Mouse (Mus musculus): ENCODE results near the gene Xlr5a. TPM values are rescaled to one million over a fixed set of nuclear protein-coding genes. Genes with fewer than 3 reads are reported as not detected.
"Not testable (repeated sequence)": the region's sequence is repeated elsewhere in the genome, so short reads cannot be mapped to it uniquely, and the experiment has no call there.

Gene Xlr5a
- total RNA-seq, 1 experiment: 7.0 TPM

DNA sequence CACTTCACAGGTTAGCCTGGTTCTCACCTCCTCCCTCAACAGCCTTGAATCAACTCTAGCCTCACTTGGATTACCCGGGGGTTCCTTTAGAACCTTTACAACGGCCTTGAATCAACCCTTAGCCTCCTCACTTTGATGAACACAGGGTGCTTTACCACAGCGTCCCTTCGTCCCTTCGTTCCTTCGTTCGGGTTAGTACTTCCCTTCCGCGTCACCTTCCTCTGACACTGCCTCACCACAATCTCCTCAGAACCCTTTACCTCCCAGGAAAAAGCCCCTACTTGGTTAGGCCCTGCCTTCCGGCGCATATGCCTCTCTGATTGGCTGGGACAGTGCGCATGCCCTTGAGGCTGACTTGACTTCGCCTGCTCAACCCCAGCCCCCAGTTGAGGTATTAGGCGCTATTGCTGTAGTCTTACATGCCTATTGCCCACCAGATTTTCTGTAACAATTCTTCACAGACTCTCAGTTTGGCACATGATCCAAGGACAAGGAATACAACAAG is 49.9 kb downstream of the Xlr5a start, which contains the start of gene Xlr4c:
Gene Xlr4c, minus strand, starts transcription at position 310 of the 505 bp plus-strand sequence.
- H3K36me3 ChIP-seq (ENCODE audit: control insufficient read depth, insufficient read depth, low read length, poor library complexity, severe bottlenecking); H3K4me3 ChIP-seq (ENCODE audit: insufficient read depth in 1 of 2, low read depth in 1 of 2, low read length in 2 of 2, poor library complexity in 1 of 2, severe bottlenecking in 1 of 2); H3K9ac ChIP-seq (ENCODE audit: insufficient read depth, low read depth, low read length, poor library complexity, severe bottlenecking); DNase-seq (ENCODE audit: low read depth, low spot score); H3K4me1 ChIP-seq (ENCODE audit: control insufficient read depth in 2 of 2, insufficient read depth in 2 of 2, low read length in 2 of 2, poor library complexity in 1 of 2); in situ Hi-C loops (cut with MboI; ENCODE audit: low sequenced_read_pairs in 2 of 2, unreplicated experiment in 2 of 2); H3K27ac ChIP-seq (ENCODE audit: insufficient read depth, low read depth, low read length, poor library complexity, severe bottlenecking); H3K9me3 ChIP-seq (ENCODE audit: control insufficient read depth, insufficient read depth, low read depth, low read length): not testable (repeated sequence)

- no peak overlapping the region for H3K27ac ChIP-seq (ENCODE audit: insufficient read depth, low read depth, low read length, poor library complexity, severe bottlenecking)
- no peaks in the 10 kb centered on the region for H3K36me3 ChIP-seq (ENCODE audit: control insufficient read depth, insufficient read depth, low read length, poor library complexity, severe bottlenecking)
- peak overlapping the region in 1 of 2 experiments; percentile 69; a peak in 3 of 4 replicates for H3K4me3 ChIP-seq (ENCODE audit: insufficient read depth in 1 of 2, low read depth in 1 of 2, low read length in 2 of 2, poor library complexity in 1 of 2, severe bottlenecking in 1 of 2)
- no peak for TF ChIP-seq ZNF384 (IDR thresholded peaks at IDR 0.05; ENCODE audit: low read depth, low read length)
- no peak for TF ChIP-seq HCFC1 (IDR thresholded peaks at IDR 0.05; ENCODE audit: borderline replicate concordance, insufficient read depth, low read length)
- no peak for TF ChIP-seq ZC3H11A (IDR thresholded peaks at IDR 0.05; ENCODE audit: borderline replicate concordance, low read depth, low read length)
- no peak for TF ChIP-seq CHD2 (IDR thresholded peaks at IDR 0.05; ENCODE audit: low read depth, low read length)
- no peak for TF ChIP-seq MAFK (IDR thresholded peaks at IDR 0.05; ENCODE audit: insufficient read depth, low read depth, low read length)
- H3K4me1 ChIP-seq (ENCODE audit: control insufficient read depth in 2 of 2, insufficient read depth in 2 of 2, low read length in 2 of 2, poor library complexity in 1 of 2): no peaks in the 10 kb centered on the region
- in situ Hi-C loops (cut with MboI; ENCODE audit: low sequenced_read_pairs in 2 of 2, unreplicated experiment in 2 of 2): no loop called here
- no peak overlapping the region for H3K9ac ChIP-seq (ENCODE audit: insufficient read depth, low read depth, low read length, poor library complexity, severe bottlenecking)
- DNase-seq (ENCODE audit: low read depth, low spot score): no peak
- no peaks in the 10 kb centered on the region for H3K9me3 ChIP-seq (ENCODE audit: control insufficient read depth, insufficient read depth, low read depth, low read length)
Measured at GRCm38 (mm10) chrX:73229288-73229687, 63.5 kb downstream of the Xlr5a start.

DNA sequence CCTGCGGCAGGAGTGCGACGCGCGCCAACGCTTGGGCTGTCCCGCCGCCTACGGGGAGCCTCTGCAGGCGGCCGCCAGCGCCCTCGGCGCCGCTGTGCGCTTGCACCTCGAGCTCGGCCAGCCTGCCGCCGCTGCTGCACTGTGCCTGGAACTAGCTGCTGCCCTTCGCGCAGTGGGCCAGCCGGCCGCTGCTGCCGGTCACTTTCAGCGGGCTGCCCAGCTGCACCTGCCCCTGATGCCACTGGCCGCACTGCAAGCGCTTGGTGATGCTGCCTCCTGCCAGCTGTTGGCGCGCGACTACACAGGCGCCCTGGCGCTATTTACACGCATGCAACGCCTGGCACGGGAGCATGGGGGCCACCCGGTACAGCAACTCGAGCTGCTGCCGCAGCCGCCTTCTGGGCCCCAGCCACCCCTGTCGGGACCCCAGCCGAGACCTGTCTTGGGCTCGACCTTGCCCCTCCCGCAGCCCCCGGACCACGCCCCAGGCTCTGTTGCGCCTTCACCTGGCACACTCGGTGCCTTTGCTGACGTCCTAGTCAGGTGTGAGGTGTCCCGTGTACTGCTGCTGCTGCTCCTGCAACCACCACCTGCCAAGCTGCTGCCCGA is 64.1 kb downstream of the Xlr5a start:
- no peaks in the 10 kb centered on the region for H3K36me3 ChIP-seq (ENCODE audit: control insufficient read depth, insufficient read depth, low read length, poor library complexity, severe bottlenecking)

DNA sequence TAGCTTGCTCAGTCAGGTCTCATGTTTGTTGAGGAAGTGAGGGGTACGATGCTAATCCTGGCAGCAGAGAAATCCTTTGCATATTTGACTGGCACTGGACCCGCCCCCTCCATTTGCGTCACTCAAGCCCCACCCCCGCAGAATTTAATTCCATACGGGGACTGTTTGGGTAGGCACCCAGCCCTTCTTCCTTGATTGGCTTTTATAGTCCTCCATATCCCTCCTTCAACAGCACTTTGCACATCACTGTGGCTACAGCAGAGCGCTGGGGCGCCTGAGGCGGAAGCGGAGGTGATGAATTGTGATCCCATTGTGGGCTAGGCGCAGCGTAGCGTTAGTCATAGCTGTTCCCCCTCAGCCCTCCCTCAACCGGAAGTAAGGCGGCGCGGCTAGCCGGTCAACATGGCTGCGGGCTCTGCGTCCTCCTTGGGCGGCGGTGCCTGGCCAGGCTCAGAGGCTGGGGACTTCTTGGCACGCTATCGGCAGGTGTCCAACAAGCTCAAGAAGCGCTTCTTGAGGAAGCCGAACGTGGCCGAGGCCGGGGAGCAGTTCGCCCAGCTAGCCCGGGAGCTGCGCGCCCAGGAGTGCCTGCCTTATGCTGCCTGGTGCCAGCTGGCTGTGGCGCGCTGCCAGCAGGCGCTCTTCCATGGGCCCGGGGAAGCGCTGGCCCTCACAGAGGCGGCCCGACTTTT is 64.7 kb downstream of the Xlr5a start, which contains the start of gene F8a:
Gene F8a, plus strand, starts transcription at position 378 of the 692 bp plus-strand sequence.
- Histone ChIP-seq H3K9ac (ENCODE audit: insufficient read depth, low read depth, low read length, poor library complexity, severe bottlenecking) (peak within 1 kb of the TSS; percentile 86), H3K36me3 (ENCODE audit: control insufficient read depth, insufficient read depth, low read length, poor library complexity, severe bottlenecking) (no peaks in the 10 kb centered on the region), H3K27ac (ENCODE audit: insufficient read depth, low read depth, low read length, poor library complexity, severe bottlenecking) (no peak within 1 kb of the TSS), H3K4me3 (ENCODE audit: insufficient read depth in 1 of 2, low read depth in 1 of 2, low read length in 2 of 2, poor library complexity in 1 of 2, severe bottlenecking in 1 of 2) (peak within 1 kb of the TSS; percentile 69 to 89), H3K9me3 (ENCODE audit: control insufficient read depth, insufficient read depth, low read depth, low read length) (no peaks in the 10 kb centered on the region), H3K4me1 (ENCODE audit: control insufficient read depth in 2 of 2, insufficient read depth in 2 of 2, low read length in 2 of 2, poor library complexity in 1 of 2) (no peaks in the 10 kb centered on the region)
- in situ Hi-C loops (cut with MboI; ENCODE audit: low sequenced_read_pairs in 2 of 2, unreplicated experiment in 2 of 2): no loop called here
- TF ChIP-seq ZC3H11A (IDR thresholded peaks at IDR 0.05; ENCODE audit: borderline replicate concordance, low read depth, low read length) (no peak), MAFK (IDR thresholded peaks at IDR 0.05; ENCODE audit: insufficient read depth, low read depth, low read length) (no peak), ZNF384 (IDR thresholded peaks at IDR 0.05; ENCODE audit: low read depth, low read length) (no peak), CHD2 (IDR thresholded peaks at IDR 0.05; ENCODE audit: low read depth, low read length) (no peak), HCFC1 (IDR thresholded peaks at IDR 0.05; ENCODE audit: borderline replicate concordance, insufficient read depth, low read length) (no peak)
- DNase-seq (ENCODE audit: low read depth, low spot score): peak; percentile 34

More for the DNA sequence above, 64.1 kb downstream of the Xlr5a start:
- Histone ChIP-seq H3K9ac (ENCODE audit: insufficient read depth, low read depth, low read length, poor library complexity, severe bottlenecking) (peak overlapping the region; percentile 86), H3K9me3 (ENCODE audit: control insufficient read depth, insufficient read depth, low read depth, low read length) (no peaks in the 10 kb centered on the region), H3K4me3 (ENCODE audit: insufficient read depth in 1 of 2, low read depth in 1 of 2, low read length in 2 of 2, poor library complexity in 1 of 2, severe bottlenecking in 1 of 2) (peak overlapping the region; percentile 69 to 89), H3K27ac (ENCODE audit: insufficient read depth, low read depth, low read length, poor library complexity, severe bottlenecking) (no peak overlapping the region), H3K4me1 (ENCODE audit: control insufficient read depth in 2 of 2, insufficient read depth in 2 of 2, low read length in 2 of 2, poor library complexity in 1 of 2) (no peaks in the 10 kb centered on the region)
- TF ChIP-seq CHD2 (IDR thresholded peaks at IDR 0.05; ENCODE audit: low read depth, low read length) (no peak), ZC3H11A (IDR thresholded peaks at IDR 0.05; ENCODE audit: borderline replicate concordance, low read depth, low read length) (no peak), HCFC1 (IDR thresholded peaks at IDR 0.05; ENCODE audit: borderline replicate concordance, insufficient read depth, low read length) (no peak), MAFK (IDR thresholded peaks at IDR 0.05; ENCODE audit: insufficient read depth, low read depth, low read length) (no peak), ZNF384 (IDR thresholded peaks at IDR 0.05; ENCODE audit: low read depth, low read length) (no peak)
- no peak for DNase-seq (ENCODE audit: low read depth, low spot score)
- in situ Hi-C loops (cut with MboI; ENCODE audit: low sequenced_read_pairs in 2 of 2, unreplicated experiment in 2 of 2): no loop called here

All from ES-E14 (cell line).